Mouse (Mus musculus): ENCODE data around the gene Casz1. TPM values are rescaled to one million over a fixed set of nuclear protein-coding genes. Genes with fewer than 3 reads are reported as not detected.

Casz1 gene
- polyA plus RNA-seq, 1 experiment, result 0.03 TPM

DNA sequence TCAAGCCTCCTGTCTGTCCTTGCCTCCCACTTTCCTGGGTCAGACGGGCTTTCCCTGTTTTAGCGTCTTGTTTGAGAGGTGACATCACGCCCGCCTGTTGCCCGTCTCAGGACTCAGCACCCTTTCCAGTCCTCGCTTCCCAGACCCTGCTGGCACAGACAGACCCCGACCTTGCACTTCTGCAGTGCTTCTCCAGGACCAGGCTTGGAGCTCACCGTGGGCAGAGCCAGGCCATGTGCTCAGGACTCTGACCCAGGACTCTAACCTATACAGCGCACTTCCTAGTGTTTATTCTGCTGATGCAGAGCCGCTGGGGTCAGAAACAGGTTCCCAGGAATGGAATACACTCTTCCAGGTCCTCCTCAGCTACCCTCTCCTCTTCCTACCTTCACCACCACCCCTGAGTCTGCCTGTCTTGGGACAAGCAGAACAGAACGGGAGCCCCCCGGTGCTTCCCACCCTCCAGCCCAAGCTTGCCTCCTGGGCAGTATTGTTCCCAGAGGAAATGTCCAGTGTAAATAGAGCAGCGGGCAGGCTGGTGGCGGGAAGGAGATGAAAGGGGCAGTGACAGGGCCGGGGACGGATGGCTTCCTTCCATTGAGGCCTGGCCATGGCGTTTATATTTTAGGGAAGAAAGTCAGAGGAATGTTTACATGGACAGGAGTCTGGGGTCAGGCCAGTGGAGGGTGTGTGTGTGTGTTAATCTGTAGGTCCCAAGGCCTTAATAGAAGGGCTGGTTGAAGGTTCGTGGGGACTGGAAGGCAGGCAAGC, 121.5 kb downstream of the Casz1 start:
- no peaks in the 10 kb centered on the region for H3K9me3 ChIP-seq (ENCODE audit: control insufficient read depth, low read length)
- H3K27me3 ChIP-seq (ENCODE audit: control insufficient read depth), result peaks cover 48% of the 10 kb centered on the region
- no peak for TF ChIP-seq TAL1 (IDR thresholded peaks at IDR 0.05; ENCODE audit: low read length)
- no peak for TF ChIP-seq GATA1 (IDR thresholded peaks at IDR 0.05; ENCODE audit: low read length)
- H3K36me3 ChIP-seq (ENCODE audit: control insufficient read depth), result no peaks in the 10 kb centered on the region
- H3K4me3 ChIP-seq (replicated peaks), result no peak overlapping the region
- no peaks in the 10 kb centered on the region for H3K4me1 ChIP-seq (ENCODE audit: control insufficient read depth)

DNA sequence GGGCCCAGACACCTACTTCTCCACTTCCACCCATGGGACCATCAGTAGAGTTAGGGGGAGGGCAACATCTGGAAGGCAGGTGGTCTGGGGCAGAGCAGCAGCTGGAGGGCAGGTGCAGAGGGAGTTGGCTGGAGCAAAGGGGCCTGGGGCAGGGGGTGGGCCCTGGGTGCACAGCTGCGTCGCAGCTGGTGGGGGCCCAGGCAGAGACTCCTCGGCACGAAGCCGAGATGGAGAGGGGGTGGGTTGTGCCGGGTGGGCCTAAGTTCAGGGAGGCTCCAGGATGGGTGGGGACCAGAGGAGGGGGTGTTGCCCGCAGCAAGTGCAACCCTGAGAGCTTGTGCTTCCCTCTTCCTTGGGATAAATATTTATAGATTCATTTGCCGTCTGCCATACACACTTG, 122.2 kb downstream of the Casz1 start:
- TF ChIP-seq TAL1 (IDR thresholded peaks at IDR 0.05; ENCODE audit: low read length) (no peak), GATA1 (IDR thresholded peaks at IDR 0.05; ENCODE audit: low read length) (no peak)
- Histone ChIP-seq H3K9me3 (ENCODE audit: control insufficient read depth, low read length) (no peaks in the 10 kb centered on the region), H3K36me3 (ENCODE audit: control insufficient read depth) (no peaks in the 10 kb centered on the region), H3K4me1 (ENCODE audit: control insufficient read depth) (no peaks in the 10 kb centered on the region), H3K4me3 (replicated peaks) (no peak overlapping the region), H3K27me3 (ENCODE audit: control insufficient read depth) (peaks cover 43% of the 10 kb centered on the region)

- Histone ChIP-seq H3K27me3 (ENCODE audit: control insufficient read depth) (peaks cover 28% of the 10 kb centered on the region), H3K36me3 (ENCODE audit: control insufficient read depth) (no peaks in the 10 kb centered on the region), H3K9me3 (ENCODE audit: control insufficient read depth, low read length) (no peaks in the 10 kb centered on the region), H3K4me1 (ENCODE audit: control insufficient read depth) (no peaks in the 10 kb centered on the region), H3K4me3 (replicated peaks) (no peak overlapping the region)
- TF ChIP-seq GATA1 (IDR thresholded peaks at IDR 0.05; ENCODE audit: low read length) (no peak), TAL1 (IDR thresholded peaks at IDR 0.05; ENCODE audit: low read length) (no peak)
Measured at GRCm38 (mm10) chr4:148928316-148928715, 124.1 kb downstream of the Casz1 start.

GRCm38 (mm10) chr4:148928876-148929275, 124.6 kb downstream of the Casz1 start:
- TF ChIP-seq TAL1 (IDR thresholded peaks at IDR 0.05; ENCODE audit: low read length) (no peak), GATA1 (IDR thresholded peaks at IDR 0.05; ENCODE audit: low read length) (no peak)
- Histone ChIP-seq H3K9me3 (ENCODE audit: control insufficient read depth, low read length) (no peaks in the 10 kb centered on the region), H3K4me1 (ENCODE audit: control insufficient read depth) (no peaks in the 10 kb centered on the region), H3K27me3 (ENCODE audit: control insufficient read depth) (peaks cover 23% of the 10 kb centered on the region), H3K36me3 (ENCODE audit: control insufficient read depth) (no peaks in the 10 kb centered on the region), H3K4me3 (replicated peaks) (no peak overlapping the region)

DNA sequence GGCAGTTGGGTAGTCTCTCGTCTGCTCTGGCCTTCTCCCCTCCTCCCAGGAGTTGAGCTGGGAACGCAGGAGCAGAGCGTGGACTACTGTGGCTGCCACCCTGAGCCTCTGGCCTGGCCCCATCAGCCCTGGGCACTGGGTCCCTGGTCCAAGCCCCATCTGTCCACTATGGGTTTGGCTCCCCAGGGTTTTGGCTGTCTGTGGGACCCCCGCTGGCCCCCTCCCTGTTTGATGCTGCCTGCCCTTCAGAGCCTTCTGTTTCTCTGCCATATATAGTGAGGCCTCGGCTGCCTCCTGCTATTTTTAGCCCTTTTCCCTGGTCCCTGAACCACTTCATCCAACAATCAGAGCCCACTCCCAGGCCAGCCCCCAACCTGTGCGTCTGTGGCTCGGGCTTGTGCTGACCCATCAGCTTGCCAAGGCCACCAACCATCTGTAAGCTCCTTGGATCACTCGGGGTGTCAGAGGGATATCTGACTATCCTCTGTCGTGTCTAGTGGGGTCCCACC, 126.5 kb downstream of the Casz1 start:
- Histone ChIP-seq H3K36me3 (ENCODE audit: control insufficient read depth) (no peaks in the 10 kb centered on the region), H3K4me3 (replicated peaks) (no peak overlapping the region), H3K27me3 (ENCODE audit: control insufficient read depth) (peaks cover 10% of the 10 kb centered on the region), H3K9me3 (ENCODE audit: control insufficient read depth, low read length) (no peaks in the 10 kb centered on the region), H3K4me1 (ENCODE audit: control insufficient read depth) (no peaks in the 10 kb centered on the region)
- TF ChIP-seq TAL1 (IDR thresholded peaks at IDR 0.05; ENCODE audit: low read length), result no peak
- TF ChIP-seq GATA1 (IDR thresholded peaks at IDR 0.05; ENCODE audit: low read length), result no peak

- H3K27me3 ChIP-seq (ENCODE audit: control insufficient read depth), result no peaks in the 10 kb centered on the region
- H3K4me3 ChIP-seq (replicated peaks), result no peak overlapping the region
- TF ChIP-seq GATA1 (IDR thresholded peaks at IDR 0.05; ENCODE audit: low read length), result no peak
- TF ChIP-seq TAL1 (IDR thresholded peaks at IDR 0.05; ENCODE audit: low read length), result no peak
- H3K9me3 ChIP-seq (ENCODE audit: control insufficient read depth, low read length), result no peaks in the 10 kb centered on the region
- no peaks in the 10 kb centered on the region for H3K36me3 ChIP-seq (ENCODE audit: control insufficient read depth)
- no peaks in the 10 kb centered on the region for H3K4me1 ChIP-seq (ENCODE audit: control insufficient read depth)
Measured at GRCm38 (mm10) chr4:148933109-148933508, 128.9 kb downstream of the Casz1 start.

DNA sequence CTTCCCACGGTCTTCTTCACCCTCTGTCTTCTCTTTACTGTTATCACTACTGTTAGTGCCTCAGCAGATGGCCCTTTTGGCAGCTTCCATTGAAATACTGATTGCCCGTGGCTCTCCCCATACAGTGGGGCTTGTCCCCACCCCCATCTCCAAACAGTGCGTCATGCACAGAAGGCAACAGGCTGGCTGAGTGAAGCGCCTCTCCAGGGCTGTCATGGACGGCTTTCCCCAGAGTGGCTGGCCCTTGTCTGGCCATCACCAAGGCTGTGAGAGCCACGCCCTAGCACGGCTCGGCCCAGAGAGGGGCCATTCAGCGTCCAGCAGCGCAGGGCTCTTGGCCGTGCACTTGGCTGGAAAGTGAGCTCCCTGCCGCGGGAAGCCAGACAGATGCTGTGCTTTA, 131.0 kb downstream of the Casz1 start:
- Histone ChIP-seq H3K9me3 (ENCODE audit: control insufficient read depth, low read length) (no peaks in the 10 kb centered on the region), H3K27me3 (ENCODE audit: control insufficient read depth) (peaks cover under 1% of the 10 kb centered on the region; the same call in 1 of the 2 replicates), H3K36me3 (ENCODE audit: control insufficient read depth) (no peaks in the 10 kb centered on the region), H3K4me1 (ENCODE audit: control insufficient read depth) (no peaks in the 10 kb centered on the region), H3K4me3 (replicated peaks) (no peak overlapping the region)
- TF ChIP-seq TAL1 (IDR thresholded peaks at IDR 0.05; ENCODE audit: low read length) (no peak), GATA1 (IDR thresholded peaks at IDR 0.05; ENCODE audit: low read length) (no peak)

DNA sequence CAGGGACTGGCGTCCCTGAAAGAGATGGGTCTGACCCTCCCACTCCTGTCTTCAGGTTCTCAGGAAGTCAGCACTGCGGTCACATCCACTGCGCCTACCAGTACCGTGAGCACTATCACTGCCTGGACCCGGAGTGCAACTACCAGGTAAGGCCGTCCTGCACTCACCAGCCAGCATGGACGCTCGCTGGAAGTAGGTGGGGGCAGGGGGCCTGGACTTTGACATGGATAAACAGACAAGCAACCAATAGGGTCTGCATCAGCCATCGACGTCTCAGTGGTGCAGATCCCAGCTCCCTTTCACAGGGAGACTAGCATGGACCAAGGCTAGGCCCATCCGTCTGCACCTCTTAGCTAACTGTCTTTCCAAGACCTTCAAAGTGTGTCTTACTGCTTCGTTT, 131.9 kb downstream of the Casz1 start:
- peaks cover 2% of the 10 kb centered on the region; the same call in 1 of the 2 replicates for H3K4me1 ChIP-seq (ENCODE audit: control insufficient read depth)
- H3K27me3 ChIP-seq (ENCODE audit: control insufficient read depth), result peaks cover 8% of the 10 kb centered on the region
- no peaks in the 10 kb centered on the region for H3K36me3 ChIP-seq (ENCODE audit: control insufficient read depth)
- TF ChIP-seq TAL1 (IDR thresholded peaks at IDR 0.05; ENCODE audit: low read length) (no peak), GATA1 (IDR thresholded peaks at IDR 0.05; ENCODE audit: low read length) (no peak)
- no peaks in the 10 kb centered on the region for H3K9me3 ChIP-seq (ENCODE audit: control insufficient read depth, low read length)
- no peak overlapping the region for H3K4me3 ChIP-seq (replicated peaks)

DNA sequence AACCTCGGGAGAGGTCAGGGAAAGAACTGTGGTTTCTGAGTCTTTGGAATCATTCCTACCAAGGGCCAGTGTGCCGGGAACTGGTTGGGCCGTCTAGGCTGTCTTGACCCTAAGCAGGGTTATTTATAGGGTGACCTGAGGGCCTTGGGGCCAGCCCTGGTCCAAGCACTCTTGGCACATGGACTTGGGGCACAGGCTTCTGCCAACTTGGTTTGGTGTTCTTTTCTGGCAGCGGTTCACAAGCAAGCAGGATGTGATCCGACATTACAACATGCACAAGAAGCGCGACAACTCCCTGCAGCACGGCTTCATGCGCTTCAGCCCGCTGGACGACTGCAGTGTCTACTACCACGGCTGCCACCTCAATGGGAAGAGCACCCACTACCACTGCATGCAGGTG, 132.5 kb downstream of the Casz1 start:
- Histone ChIP-seq H3K9me3 (ENCODE audit: control insufficient read depth, low read length) (no peaks in the 10 kb centered on the region), H3K4me1 (ENCODE audit: control insufficient read depth) (peaks cover 2% of the 10 kb centered on the region; the same call in 1 of the 2 replicates), H3K4me3 (replicated peaks) (no peak overlapping the region), H3K27me3 (ENCODE audit: control insufficient read depth) (peaks cover 11% of the 10 kb centered on the region), H3K36me3 (ENCODE audit: control insufficient read depth) (no peaks in the 10 kb centered on the region)
- TF ChIP-seq GATA1 (IDR thresholded peaks at IDR 0.05; ENCODE audit: low read length) (no peak), TAL1 (IDR thresholded peaks at IDR 0.05; ENCODE audit: low read length) (no peak)
